Mouse (Mus musculus): Measurements from ENCODE around the gene Fgd6. TPM values are rescaled to one million over a fixed set of nuclear protein-coding genes. Genes with fewer than 3 reads are reported as not detected.

Fgd6 gene
- polyA plus RNA-seq, 1 experiment: 2.3 TPM

GRCm38 (mm10) chr10:94171440-94172130, 135.8 kb downstream of the Fgd6 start:
- Histone ChIP-seq H3K27me3 (replicated peaks; ENCODE audit: control insufficient read depth, insufficient read depth, low read length) (no peaks in the 10 kb centered on the region), H3K36me3 (ENCODE audit: control insufficient read depth, insufficient read depth, low read length) (peaks cover 11% of the 10 kb centered on the region; the same call in 1 of the 2 replicates), H3K27ac (ENCODE audit: insufficient read depth, low read depth, low read length) (peak overlapping the region; percentile 55), H3K4me1 (ENCODE audit: control insufficient read depth, insufficient read depth, low read length) (peaks cover 7% of the 10 kb centered on the region; the same call in 1 of the 2 replicates), H3K4me3 (ENCODE audit: insufficient read depth, low read depth, low read length) (no peak overlapping the region)
- DNase-seq: peak; percentile 63
- TF ChIP-seq POLR2A (IDR thresholded peaks at IDR 0.05; ENCODE audit: low read depth, low read length) (no peak), CTCF (conservative IDR thresholded peaks at IDR 0.05; ENCODE audit: insufficient read depth, insufficient read length, low read depth, low read length) (no peak)
- WGBS: 47% methylated on average over 12 of the region's 12 CpGs

GRCm38 (mm10) chr10:94172137-94172536, 136.3 kb downstream of the Fgd6 start:
- no peak for DNase-seq
- peaks cover 7% of the 10 kb centered on the region; the same call in 1 of the 2 replicates for H3K4me1 ChIP-seq (ENCODE audit: control insufficient read depth, insufficient read depth, low read length)
- WGBS: 78% methylated on average over 11 of the region's 11 CpGs
- no peaks in the 10 kb centered on the region for H3K27me3 ChIP-seq (replicated peaks; ENCODE audit: control insufficient read depth, insufficient read depth, low read length)
- H3K27ac ChIP-seq (ENCODE audit: insufficient read depth, low read depth, low read length): no peak overlapping the region
- H3K36me3 ChIP-seq (ENCODE audit: control insufficient read depth, insufficient read depth, low read length): peaks cover 11% of the 10 kb centered on the region; the same call in 1 of the 2 replicates
- TF ChIP-seq CTCF (conservative IDR thresholded peaks at IDR 0.05; ENCODE audit: insufficient read depth, insufficient read length, low read depth, low read length): no peak
- no peak for TF ChIP-seq POLR2A (IDR thresholded peaks at IDR 0.05; ENCODE audit: low read depth, low read length)
- H3K4me3 ChIP-seq (ENCODE audit: insufficient read depth, low read depth, low read length): no peak overlapping the region

GRCm38 (mm10) chr10:94172706-94173105, 136.9 kb downstream of the Fgd6 start:
- H3K4me1 ChIP-seq (ENCODE audit: control insufficient read depth, insufficient read depth, low read length): peaks cover 7% of the 10 kb centered on the region; the same call in 1 of the 2 replicates
- no peak overlapping the region for H3K27ac ChIP-seq (ENCODE audit: insufficient read depth, low read depth, low read length)
- TF ChIP-seq POLR2A (IDR thresholded peaks at IDR 0.05; ENCODE audit: low read depth, low read length) (no peak), CTCF (conservative IDR thresholded peaks at IDR 0.05; ENCODE audit: insufficient read depth, insufficient read length, low read depth, low read length) (no peak)
- 88% methylated on average over 6 of the region's 6 CpGs for WGBS
- H3K4me3 ChIP-seq (ENCODE audit: insufficient read depth, low read depth, low read length): no peak overlapping the region
- H3K27me3 ChIP-seq (replicated peaks; ENCODE audit: control insufficient read depth, insufficient read depth, low read length): no peaks in the 10 kb centered on the region
- DNase-seq: no peak
- H3K36me3 ChIP-seq (ENCODE audit: control insufficient read depth, insufficient read depth, low read length): peaks cover 8% of the 10 kb centered on the region; the same call in 1 of the 2 replicates

GRCm38 (mm10) chr10:94174652-94175051, 138.9 kb downstream of the Fgd6 start:
- TF ChIP-seq CTCF (conservative IDR thresholded peaks at IDR 0.05; ENCODE audit: insufficient read depth, insufficient read length, low read depth, low read length) (no peak), POLR2A (IDR thresholded peaks at IDR 0.05; ENCODE audit: low read depth, low read length) (no peak)
- H3K4me3 ChIP-seq (ENCODE audit: insufficient read depth, low read depth, low read length): no peak overlapping the region
- H3K4me1 ChIP-seq (ENCODE audit: control insufficient read depth, insufficient read depth, low read length): peaks cover 7% of the 10 kb centered on the region; the same call in 1 of the 2 replicates
- H3K27ac ChIP-seq (ENCODE audit: insufficient read depth, low read depth, low read length): no peak overlapping the region
- H3K36me3 ChIP-seq (ENCODE audit: control insufficient read depth, insufficient read depth, low read length): 0 out of 2 replicates have a peak, but pooled peaks cover 1% of the 10 kb centered on the region
- WGBS: 57% methylated on average over 7 of the region's 7 CpGs
- H3K27me3 ChIP-seq (replicated peaks; ENCODE audit: control insufficient read depth, insufficient read depth, low read length): no peaks in the 10 kb centered on the region
- DNase-seq: peak; percentile 6

GRCm38 (mm10) chr10:94183199-94183598, 147.4 kb downstream of the Fgd6 start:
- DNase-seq: no peak
- Histone ChIP-seq H3K27ac (ENCODE audit: insufficient read depth, low read depth, low read length) (no peak overlapping the region), H3K36me3 (ENCODE audit: control insufficient read depth, insufficient read depth, low read length) (no peaks in the 10 kb centered on the region; the same call in 1 of the 2 replicates), H3K4me3 (ENCODE audit: insufficient read depth, low read depth, low read length) (no peak overlapping the region), H3K4me1 (ENCODE audit: control insufficient read depth, insufficient read depth, low read length) (no peaks in the 10 kb centered on the region), H3K27me3 (replicated peaks; ENCODE audit: control insufficient read depth, insufficient read depth, low read length) (no peaks in the 10 kb centered on the region)
- WGBS: 62% methylated on average over 4 of the region's 4 CpGs
- TF ChIP-seq CTCF (conservative IDR thresholded peaks at IDR 0.05; ENCODE audit: insufficient read depth, insufficient read length, low read depth, low read length) (no peak), POLR2A (IDR thresholded peaks at IDR 0.05; ENCODE audit: low read depth, low read length) (no peak)

Other genes with a start within 250 kb of the Fgd6 start
- gene Usp44, start 204.4 kb upstream of the Fgd6 start, polyA plus RNA-seq (2012; rRNA removed): 0.03 TPM in 1 of 2 replicates, not detected in the other
- 35.9 and 47.3 TPM in 2 replicates for gene Metap2, start 138.9 kb upstream of the Fgd6 start, polyA plus RNA-seq (2012; rRNA removed)
- gene Vezt, start 184 bp upstream of the Fgd6 start, polyA plus RNA-seq (2012; rRNA removed): 11.2 and 12.2 TPM in 2 replicates
- gene Nr2c1, start 112.0 kb downstream of the Fgd6 start, polyA plus RNA-seq (2012; rRNA removed): 4.0 and 4.1 TPM in 2 replicates
- gene Ndufa12, start 162.7 kb downstream of the Fgd6 start, polyA plus RNA-seq (2012; rRNA removed): 223 and 328 TPM in 2 replicates